Comparison of ENCODE assay signal across 8 mouse cellular contexts in genomic region chr11:54028044-54028951, GRCm38 (mm10). TPM values are rescaled to one million over a fixed set of nuclear protein-coding genes. Genes with fewer than 3 reads are reported as not detected.
DNase-seq lines count a peak whose midpoint lies in the region; ATAC-seq and TF ChIP-seq lines count a peak whose summit lies in the region.

TSS of gene Slc22a4 (minus strand) at chr11:54028090.

- H3K27me3 ChIP-seq in CH12.LX (replicated peaks) (peaks cover 14% of the 10 kb centered on the region), myocyte (ENCODE audit: control insufficient read depth, insufficient read depth, insufficient read length) (no peaks in the 10 kb centered on the region)
- H3K27me3 ChIP-seq in heart, embryonic 12.5 days (replicated peaks), result peaks cover 43% of the 10 kb centered on the region
- 0 out of 2 replicates have a peak, but pooled peaks cover 4% of the 10 kb centered on the region for H3K27me3 ChIP-seq in kidney, postnatal 0 days (ENCODE audit: insufficient read depth, low read length)
- H3K27me3 ChIP-seq in liver, embryonic 12.5 days (replicated peaks), result peaks cover 3% of the 10 kb centered on the region; the same call in 1 of the 2 replicates

- WGBS in heart, embryonic 12.5 days, result 3% methylated on average over 61 of the region's 61 CpGs
- 1% methylated on average over 59 of the region's 61 CpGs for WGBS in kidney, postnatal 0 days
- WGBS in liver, embryonic 12.5 days (ENCODE audit: insufficient replicate concordance), result 4% methylated on average over 61 of the region's 61 CpGs

- no peak for TF ChIP-seq CTCF in CH12.LX (conservative IDR thresholded peaks at IDR 0.05 in 1 of 2, IDR thresholded peaks at IDR 0.05 in 1 of 2; ENCODE audit: low read depth in 2 of 2, low read length in 2 of 2)
- TF ChIP-seq CTCF in kidney, postnatal 0 days (IDR thresholded peaks at IDR 0.05; ENCODE audit: low read depth), result peak; percentile 46

- H3K79me2 ChIP-seq in CH12.LX (replicated peaks; ENCODE audit: control insufficient read depth, extremely low read depth, insufficient read depth, poor library complexity, severe bottlenecking) (no peaks in the 10 kb centered on the region), myocyte (ENCODE audit: control insufficient read depth, insufficient read depth) (no peaks in the 10 kb centered on the region)

- H3K27ac ChIP-seq in CH12.LX (ENCODE audit: insufficient read depth, low read depth), result no peak within 1 kb of the TSS
- peak within 1 kb of the TSS; percentile 63 for H3K27ac ChIP-seq in heart, embryonic 12.5 days (ENCODE audit: poor library complexity, severe bottlenecking)
- no peak within 1 kb of the TSS; the same call in 1 of the 2 replicates for H3K27ac ChIP-seq in kidney, postnatal 0 days
- peak within 1 kb of the TSS; percentile 98 for H3K27ac ChIP-seq in liver, embryonic 12.5 days

- H3ac ChIP-seq in myocyte (ENCODE audit: control insufficient read depth, insufficient read length), result peak within 1 kb of the TSS; percentile 1

- peaks cover 3 to 8% of the 10 kb centered on the region in 2 experiments; a peak in 2 of 4 replicates for H3K4me1 ChIP-seq in CH12.LX (ENCODE audit: control insufficient read depth in 1 of 2, insufficient read depth in 2 of 2)
- H3K4me1 ChIP-seq in heart, embryonic 12.5 days (replicated peaks), result peaks cover 16% of the 10 kb centered on the region
- peaks cover 10% of the 10 kb centered on the region; the same call in 1 of the 2 replicates for H3K4me1 ChIP-seq in kidney, postnatal 0 days (replicated peaks; ENCODE audit: insufficient read depth, low read length)
- peaks cover 56% of the 10 kb centered on the region for H3K4me1 ChIP-seq in liver, embryonic 12.5 days

- H3K4me3 ChIP-seq in CH12.LX (replicated peaks in 1 of 3; ENCODE audit: low read depth in 2 of 3, low read length in 2 of 3, poor library complexity in 1 of 3) (no peak within 1 kb of the TSS), myocyte (peak within 1 kb of the TSS; percentile 47)
- peak within 1 kb of the TSS; percentile 61 for H3K4me3 ChIP-seq in heart, embryonic 12.5 days
- H3K4me3 ChIP-seq in kidney, postnatal 0 days (replicated peaks; ENCODE audit: low read depth, low read length), result peak within 1 kb of the TSS; percentile 42
- peak within 1 kb of the TSS; percentile 92 for H3K4me3 ChIP-seq in liver, embryonic 12.5 days

- no peak for TF ChIP-seq RAD21 in CH12.LX (IDR thresholded peaks at IDR 0.05; ENCODE audit: low read depth, low read length)

- peak within 1 kb of the TSS; percentile 9; the same call in 1 of the 2 replicates for H3K4me2 ChIP-seq in CH12.LX (ENCODE audit: insufficient read depth, low read depth, poor library complexity, severe bottlenecking)
- peak within 1 kb of the TSS; percentile 97 for H3K4me2 ChIP-seq in heart, embryonic 12.5 days
- H3K4me2 ChIP-seq in kidney, postnatal 0 days (ENCODE audit: low read length), result peak within 1 kb of the TSS; percentile 89
- H3K4me2 ChIP-seq in liver, embryonic 12.5 days, result peak within 1 kb of the TSS; percentile 92
- H3K4me2 ChIP-seq in myocyte (ENCODE audit: low read depth), result peak within 1 kb of the TSS; percentile 97

- no peak within 1 kb of the TSS for H3K9ac ChIP-seq in CH12.LX (ENCODE audit: insufficient read depth, low read depth)
- H3K9ac ChIP-seq in heart, embryonic 12.5 days, result peak within 1 kb of the TSS; percentile 77
- H3K9ac ChIP-seq in kidney, postnatal 0 days (ENCODE audit: low read depth, low read length), result peak within 1 kb of the TSS; percentile 59
- peak within 1 kb of the TSS; percentile 95 for H3K9ac ChIP-seq in liver, embryonic 12.5 days

- in situ Hi-C loops in CH12.LX (cut with MboI; ENCODE audit: low pct_ligation_motif_present, low pct_unique_long_range_greater_than_20kb, low sequenced_read_pairs), result no loop called here

- TF ChIP-seq POLR2A in CH12.LX (IDR thresholded peaks at IDR 0.05; ENCODE audit: low read depth, low read length) (no peak), myocyte (IDR thresholded peaks at IDR 0.05; ENCODE audit: insufficient read length, low read depth) (peak; percentile 81)

- dilution Hi-C loops in CH12.LX (cut with MboI; ENCODE audit: extremely low pct_ligation_motif_present, extremely low pct_unique_long_range_greater_than_20kb, low sequenced_read_pairs), result no loop called here

- no peak for TF ChIP-seq EP300 in CH12.LX (IDR thresholded peaks at IDR 0.05; ENCODE audit: low read length)

- ATAC-seq in erythroid progenitor cell, adult 5-6 weeks (replicated peaks; ENCODE audit: low FRiP score, poor library complexity, severe bottlenecking), result peak; percentile 78
- peak; percentile 92 for ATAC-seq in heart, embryonic 12.5 days (ENCODE audit: insufficient number of reproducible peaks, low FRiP score)
- ATAC-seq in kidney, postnatal 0 days (replicated peaks; ENCODE audit: low FRiP score, low read depth), result peak; percentile 85
- ATAC-seq in liver, embryonic 12.5 days, result peak; percentile 84

- no peaks in the 10 kb centered on the region for H3K9me3 ChIP-seq in CH12.LX (replicated peaks; ENCODE audit: low read length)
- no peaks in the 10 kb centered on the region for H3K9me3 ChIP-seq in heart, embryonic 12.5 days (replicated peaks)
- H3K9me3 ChIP-seq in kidney, postnatal 0 days (replicated peaks; ENCODE audit: low read length), result no peaks in the 10 kb centered on the region
- no peaks in the 10 kb centered on the region for H3K9me3 ChIP-seq in liver, embryonic 12.5 days (replicated peaks)

- DNase-seq in CH12.LX (ENCODE audit: extremely low read depth), result no peak
- DNase-seq in c-Kit-negative CD71-positive TER-119-positive erythroid progenitor cells, embryonic 14.5 days (ENCODE audit: low read depth, low spot score), result peak; percentile 92
- DNase-seq in kidney, postnatal 0 days (ENCODE audit: low spot score), result peak; percentile 86
- peak; percentile 71 to 80 for DNase-seq in spleen, postnatal 36 days (ENCODE audit: low spot score in 2 of 2)

- H3K36me3 ChIP-seq in CH12.LX (replicated peaks in 1 of 2; ENCODE audit: control insufficient read depth in 1 of 2, insufficient read depth in 1 of 2, low read length in 1 of 2), result no peaks in the 10 kb centered on the region
- no peaks in the 10 kb centered on the region for H3K36me3 ChIP-seq in heart, embryonic 12.5 days
- H3K36me3 ChIP-seq in kidney, postnatal 0 days (ENCODE audit: insufficient read depth, low read length), result no peaks in the 10 kb centered on the region
- H3K36me3 ChIP-seq in liver, embryonic 12.5 days, result peaks cover 24% of the 10 kb centered on the region
- H3K36me3 ChIP-seq in myocyte (ENCODE audit: control insufficient read depth, insufficient read depth), result no peaks in the 10 kb centered on the region

TF ChIP-seq in CH12.LX, 34 proteins besides CTCF, POLR2A, EP300 and RAD21:
- TF ChIP-seq MXI1 (IDR thresholded peaks at IDR 0.05; ENCODE audit: low read depth, low read length) (no peak), MAX (IDR thresholded peaks at IDR 0.05; ENCODE audit: low read length) (no peak), MAZ (IDR thresholded peaks at IDR 0.05; ENCODE audit: low read depth, low read length) (no peak), SIN3A (IDR thresholded peaks at IDR 0.05; ENCODE audit: low read length) (no peak), POLR2AphosphoS2 (IDR thresholded peaks at IDR 0.05; ENCODE audit: low read depth, low read length) (no peak), E2F4 (IDR thresholded peaks at IDR 0.05; ENCODE audit: insufficient replicate concordance, low read depth, low read length) (no peak), USF2 (conservative IDR thresholded peaks at IDR 0.05; ENCODE audit: low read depth, low read length) (no peak), TBP (conservative IDR thresholded peaks at IDR 0.05; ENCODE audit: low read depth, low read length) (no peak), ZKSCAN1 (IDR thresholded peaks at IDR 0.05; ENCODE audit: borderline replicate concordance, low read depth, low read length) (no peak)
TF ChIP-seq in CH12.LX: peak in this region for 0.

TF ChIP-seq in myocyte, 11 proteins besides CTCF, POLR2A, EP300 and RAD21:
- TF ChIP-seq USF1 (IDR thresholded peaks at IDR 0.05; ENCODE audit: low read depth) (peak; percentile 6), MYOG (IDR thresholded peaks at IDR 0.05; ENCODE audit: control insufficient read depth in 1 of 3, insufficient read depth in 1 of 3, insufficient read length in 2 of 3, low read depth in 2 of 3) (peak in 1 of 3 experiments; percentile 2), MAX (IDR thresholded peaks at IDR 0.05; ENCODE audit: low read depth) (peak; percentile 35), MYOD1 (IDR thresholded peaks at IDR 0.05; ENCODE audit: control insufficient read depth in 1 of 3, insufficient read length in 2 of 3, low read depth in 2 of 3) (no peak), SRF (IDR thresholded peaks at IDR 0.05; ENCODE audit: control insufficient read depth, insufficient read length, low read depth) (no peak), E2F4 (IDR thresholded peaks at IDR 0.05; ENCODE audit: insufficient read depth) (no peak), POLR2AphosphoS2 (IDR thresholded peaks at IDR 0.05; ENCODE audit: insufficient read length, low read depth) (peak; percentile 80)

RNA-seq across cellular contexts. Expression of gene Slc22a4, which starts in this region (rescaled TPM):
- total RNA-seq in CH12.LX (2012; rRNA removed) (not detected in 2 replicates), CH12.LX (2014; rRNA removed) (not detected in 2 replicates)
- polyA plus RNA-seq in CH12.LX (2012; ENCODE audit: insufficient read length, low read depth) (not detected in 2 replicates), myocyte (2012; fragmentation: generic; extraction: Trizol) (2.0 TPM)
- total RNA-seq in erythroid progenitor cell, adult 5-6 weeks (2015; ENCODE audit: low replicate concordance), result 82.9 and 109 TPM in 2 replicates
- 115 and 153 TPM in 2 replicates for total RNA-seq in erythroid progenitor cell, adult 5-6 weeks (2017; ENCODE audit: low replicate concordance)
- 4.0 and 4.3 TPM in 2 replicates for polyA plus RNA-seq in heart, embryonic 12.5 days (2016; fragmentation: Nextera tagmentation; extraction: Ambion mirVana)
- polyA plus RNA-seq in kidney, postnatal 0 days (2015; fragmentation: Nextera tagmentation; extraction: Ambion mirVana), result 3.6 TPM in 2 replicates
- polyA plus RNA-seq in liver, embryonic 12.5 days (2016; fragmentation: Nextera tagmentation; extraction: Ambion mirVana), result 39.5 and 42.0 TPM in 2 replicates

Comparison
In these comparisons a context has a peak if more than half of its experiments do, and no peak if none do; other contexts are left out.
1. RNA of gene Slc22a4 (total RNA-seq): 82.9 to 153 TPM in erythroid progenitor cell, adult 5-6 weeks; not detected in CH12.LX; every median in the first group is over 10 times any median in the second.
2. H3K27ac ChIP-seq: peak in heart, embryonic 12.5 days (single experiment) and liver, embryonic 12.5 days (single experiment); none in CH12.LX (single experiment) and kidney, postnatal 0 days (single experiment).
3. H3K4me2 ChIP-seq: peak in every context shown above with its lines; median percentile 97 in heart, embryonic 12.5 days; 97 in myocyte; 92 in liver, embryonic 12.5 days; 89 in kidney, postnatal 0 days; 9 in CH12.LX.
4. H3K4me3 ChIP-seq: peak in heart, embryonic 12.5 days (single experiment), kidney, postnatal 0 days (single experiment), liver, embryonic 12.5 days (single experiment) and myocyte (single experiment); none in CH12.LX (0 of 3).
5. Peak in every context shown above with its lines, with median percentiles within 50 percentile points of each other: ATAC-seq.